In genomic region chr2:84119839-84120238, GRCm38 (mm10) we compare ENCODE assay signal across 21 mouse cellular contexts.
A peak's percentile ranks its signal among the peaks of the same experiment; 100 is the strongest.
DNase-seq lines count a peak whose midpoint lies in the region; ATAC-seq and TF ChIP-seq lines count a peak whose summit lies in the region.
"Had no signal": no experiment of that assay in that cellular context is flagged by ENCODE, and none has a peak within 500 bp of the region (broad histone marks: within the 10 kb centered on the region; RNA-seq: fewer than 3 reads in every experiment).

No protein-coding gene starts in this region.

- no peak overlapping the region for H3K4me3 ChIP-seq in forebrain, embryonic 16.5 days (replicated peaks; ENCODE audit: low read length)
- no peak overlapping the region for H3K4me3 ChIP-seq in forebrain, embryonic 10.5 days
- H3K4me3 ChIP-seq: embryonic facial prominence, embryonic 13.5 days; embryonic facial prominence, embryonic 15.5 days; erythroblast, embryonic 14.5 days; forebrain, embryonic 12.5 days had no signal

- no peak overlapping the region for H3K9ac ChIP-seq in forebrain, embryonic 16.5 days (replicated peaks; ENCODE audit: low read depth, low read length)
- H3K9ac ChIP-seq: embryonic facial prominence, embryonic 13.5 days; embryonic facial prominence, embryonic 15.5 days; forebrain, embryonic 12.5 days had no signal

- no peaks in the 10 kb centered on the region for H3K27me3 ChIP-seq in forebrain, embryonic 16.5 days (replicated peaks; ENCODE audit: control insufficient read depth, insufficient read depth, low read length)
- H3K27me3 ChIP-seq in forebrain, embryonic 10.5 days (ENCODE audit: poor library complexity, severe bottlenecking), result no peaks in the 10 kb centered on the region
- H3K27me3 ChIP-seq: embryonic facial prominence, embryonic 13.5 days; embryonic facial prominence, embryonic 15.5 days; forebrain, embryonic 12.5 days had no signal

- no peaks in the 10 kb centered on the region for H3K4me1 ChIP-seq in forebrain, embryonic 16.5 days (replicated peaks; ENCODE audit: control insufficient read depth, insufficient read depth, low read length)
- H3K4me1 ChIP-seq in forebrain, embryonic 10.5 days, result no peaks in the 10 kb centered on the region
- H3K4me1 ChIP-seq: embryonic facial prominence, embryonic 13.5 days; embryonic facial prominence, embryonic 15.5 days; forebrain, embryonic 12.5 days had no signal

- no peaks in the 10 kb centered on the region for H3K9me3 ChIP-seq in forebrain, embryonic 16.5 days (ENCODE audit: control insufficient read depth, low read length)
- H3K9me3 ChIP-seq in forebrain, embryonic 10.5 days, result no peaks in the 10 kb centered on the region
- H3K9me3 ChIP-seq: embryonic facial prominence, embryonic 13.5 days; embryonic facial prominence, embryonic 15.5 days; forebrain, embryonic 12.5 days had no signal

- no peaks in the 10 kb centered on the region for H3K36me3 ChIP-seq in forebrain, embryonic 16.5 days (ENCODE audit: control insufficient read depth, insufficient read depth)
- no peaks in the 10 kb centered on the region for H3K36me3 ChIP-seq in forebrain, embryonic 10.5 days (replicated peaks)
- H3K36me3 ChIP-seq: embryonic facial prominence, embryonic 13.5 days; embryonic facial prominence, embryonic 15.5 days; forebrain, embryonic 12.5 days had no signal

- 74% methylated on average over 2 of the region's 2 CpGs for WGBS in forebrain, embryonic 16.5 days
- WGBS in forebrain, embryonic 10.5 days, result 91% methylated on average over 2 of the region's 2 CpGs

- peak; percentile 65 for ATAC-seq in forebrain, embryonic 16.5 days
- ATAC-seq: activated CD4-positive, CD25-positive, alpha-beta regulatory T cell, adult 4 months; Patski had no signal

- no peak for DNase-seq in forebrain, embryonic 10.5 days (ENCODE audit: extremely low spot score, low spot score)
- peak; percentile 2 for DNase-seq in MN1 (ENCODE audit: low spot score)
- DNase-seq in brain, embryonic 14.5 days (ENCODE audit: low read depth), result peak; percentile 13
- DNase-seq in lung, postnatal 36 days, result no peak
- DNase-seq: adrenal gland, adult 8-10 months; adrenal gland, postnatal 14 days; adrenal gland, postnatal 36 days; cerebellum, adult 11 months; cerebellum, adult 18-20 months; cerebellum, adult 8-10 months; cerebellum, adult 9-11 months; cerebellum, postnatal 14 days; cerebellum, postnatal 36 days; embryo, embryonic 11 days had no signal

- TF ChIP-seq POLR2A in brain, embryonic 14.5 days (IDR thresholded peaks at IDR 0.05; ENCODE audit: borderline replicate concordance, extremely low read depth, insufficient read depth, insufficient read length, poor library complexity, severe bottlenecking), result no peak

- H3K4me2 ChIP-seq in forebrain, embryonic 16.5 days (ENCODE audit: low read length), result no peak overlapping the region
- H3K4me2 ChIP-seq: embryonic facial prominence, embryonic 13.5 days; embryonic facial prominence, embryonic 15.5 days; forebrain, embryonic 12.5 days had no signal

- no peak for TF ChIP-seq CTCF in brain, embryonic 14.5 days (IDR thresholded peaks at IDR 0.05; ENCODE audit: borderline replicate concordance, extremely low read depth, insufficient read depth, insufficient read length)

- H3K27ac ChIP-seq in forebrain, embryonic 16.5 days (ENCODE audit: low read length), result no peak overlapping the region
- no peak overlapping the region for H3K27ac ChIP-seq in forebrain, embryonic 10.5 days
- H3K27ac ChIP-seq: embryonic facial prominence, embryonic 13.5 days; embryonic facial prominence, embryonic 15.5 days; forebrain, embryonic 12.5 days had no signal

Comparison
In these comparisons a context has a peak if more than half of its experiments do, and no peak if none do; other contexts are left out.
1. DNase-seq: peak in MN1 (single experiment) and brain, embryonic 14.5 days (single experiment); none in forebrain, embryonic 10.5 days (single experiment) and lung, postnatal 36 days (single experiment).